Mouse (Mus musculus) induced T-regulatory cell, adult 2 months (primary cell): ENCODE measurements at regions not wholly inside any gene's neighbourhood (a gene's known extent, or its start where the extent isn't known, plus 50 kb on each side); places are given as distances from the start of the nearest gene placed in this dataset.

Source experiments
- DNase-seq: peaks from one replicate; pipeline ENCODE4 v3.0.0-alpha.2; 2012; ENCODE audit warnings: low read depth

- DNase-seq: no peak
These were observed 61.0 kb upstream of the Raph1 start for GRCm38 (mm10) chr1:60627786-60628453.

DNA sequence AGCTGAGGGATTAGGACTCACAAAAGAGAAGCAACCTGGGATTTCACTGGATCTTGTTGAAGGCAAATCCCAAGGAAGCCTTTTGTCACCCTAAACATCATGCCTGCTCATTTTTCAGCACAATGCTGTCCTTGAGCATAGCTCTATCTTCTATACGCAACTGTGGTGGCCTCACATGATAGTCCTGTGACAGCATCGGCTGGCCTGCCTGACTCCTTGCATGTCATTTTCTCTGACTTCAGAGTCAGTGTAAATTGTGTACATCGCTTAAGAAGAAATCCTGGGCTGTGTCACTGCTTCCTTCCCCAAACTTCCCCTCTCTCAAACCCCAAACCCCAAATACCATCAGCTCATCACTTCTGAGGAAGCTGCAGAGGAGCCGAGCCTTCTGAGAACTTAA is 60.5 kb upstream of the Raph1 start:
- peak; percentile 56 for DNase-seq

DNA sequence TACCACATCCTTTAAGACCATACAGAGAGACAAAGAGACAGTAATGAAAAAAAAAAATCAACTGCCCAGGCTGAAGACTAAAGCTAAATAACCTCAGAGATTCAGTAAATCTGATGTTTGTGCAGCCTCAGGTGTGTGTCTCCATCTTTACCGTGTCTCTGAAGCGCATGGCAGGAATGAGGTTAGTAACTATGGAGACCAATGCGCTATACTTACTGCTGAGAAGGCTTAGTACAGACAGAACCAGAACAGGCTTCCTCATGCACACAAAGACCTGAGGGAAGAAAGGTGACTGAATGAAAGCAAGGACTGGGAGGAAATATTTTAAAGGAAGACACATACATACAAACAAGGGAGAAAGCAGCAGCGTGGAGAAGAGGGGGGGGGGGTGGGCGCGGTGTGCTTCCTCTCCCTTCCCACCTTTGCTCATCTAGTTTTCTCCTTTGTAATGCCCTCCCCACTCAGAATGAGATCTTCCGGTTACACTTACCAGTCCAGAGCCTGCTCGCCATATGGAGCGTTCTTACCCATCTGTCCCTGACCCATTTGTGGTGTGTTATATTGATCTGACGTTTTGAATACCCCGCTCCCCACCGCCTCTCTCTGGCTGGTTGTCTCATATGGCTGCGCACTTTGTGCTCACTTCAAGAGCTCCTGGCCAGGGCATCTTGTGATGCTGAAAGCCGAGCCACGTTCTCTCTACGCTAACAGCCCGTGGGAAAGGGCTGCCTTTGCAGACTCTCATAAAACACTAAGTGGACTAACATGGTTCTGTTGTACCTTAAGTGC is 59.0 kb upstream of the Raph1 start:
- no peak for DNase-seq

DNA sequence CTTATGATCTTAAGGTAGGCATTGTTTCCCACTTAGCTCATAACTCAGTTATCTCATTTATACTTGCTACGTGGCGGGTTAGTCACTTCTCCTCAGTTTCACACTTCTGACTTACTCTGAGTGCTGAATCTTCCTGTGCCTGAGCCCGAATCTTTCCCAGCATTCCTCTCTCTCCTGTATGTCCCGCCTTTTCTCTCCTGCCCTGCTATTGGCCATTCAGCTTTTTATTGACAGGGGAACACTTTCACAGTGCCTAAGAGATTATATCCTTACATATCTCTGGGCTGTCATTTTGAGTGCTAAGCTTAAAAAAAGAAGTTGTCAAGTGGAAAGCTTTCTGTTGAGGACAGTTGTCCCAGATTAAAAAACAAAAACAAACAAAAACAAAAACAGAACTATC is 57.3 kb upstream of the Raph1 start:
- DNase-seq: no peak

DNA sequence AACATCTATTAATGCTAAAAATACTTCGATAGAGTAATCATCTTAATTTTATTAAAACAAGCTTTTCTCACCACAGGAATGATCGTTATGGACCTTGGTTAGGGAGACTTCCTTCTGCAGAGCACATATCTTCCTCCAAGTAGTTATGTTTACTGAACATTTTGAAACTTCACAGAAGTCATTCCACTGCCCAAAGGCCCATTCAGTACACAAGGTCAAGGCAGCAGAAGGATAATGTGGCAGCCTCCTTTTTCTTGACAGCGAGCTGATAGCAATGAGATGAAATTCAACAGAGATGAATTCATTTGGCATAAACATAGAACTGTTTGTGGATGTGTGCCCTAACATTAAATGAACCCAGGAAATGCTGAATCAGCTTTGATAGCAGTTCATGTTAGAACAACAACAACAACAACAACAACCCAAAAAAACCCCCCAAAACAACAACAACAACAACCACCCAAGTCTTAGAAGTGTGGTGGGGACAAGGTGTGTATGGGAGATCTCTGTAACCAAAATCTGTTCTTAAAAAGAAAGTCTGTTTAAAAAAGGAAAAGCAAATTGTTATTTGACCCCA is 56.6 kb upstream of the Raph1 start:
- DNase-seq: no peak

DNA sequence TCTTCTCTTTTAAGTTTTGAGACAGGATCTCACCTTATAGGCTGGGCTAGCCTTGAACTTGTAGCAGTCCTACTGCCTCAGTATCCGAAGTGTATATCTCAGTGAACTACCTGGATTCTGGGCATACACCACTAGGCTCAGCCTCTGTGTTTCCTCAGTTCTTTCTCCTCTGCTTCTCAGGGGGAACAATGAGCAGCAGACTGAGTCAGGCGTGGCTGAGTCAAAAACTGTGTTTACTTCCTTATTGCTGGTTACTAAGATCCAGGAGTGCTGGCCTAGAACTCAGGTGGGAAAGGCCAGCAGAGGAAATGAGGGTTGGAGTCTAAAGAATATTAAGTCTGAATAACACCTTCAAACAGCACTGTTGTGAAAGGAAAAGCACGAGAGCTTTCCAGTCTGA is 54.9 kb upstream of the Raph1 start:
- DNase-seq: no peak

GRCm38 (mm10) chr1:60621064-60621726 is 54.3 kb upstream of the Raph1 start:
- no peak for DNase-seq

GRCm38 (mm10) chr1:60618389-60618788 is 51.5 kb upstream of the Raph1 start:
- DNase-seq: no peak

GRCm38 (mm10) chr1:60616916-60617315 is 50.0 kb upstream of the Raph1 start:
- DNase-seq: no peak
